Mouse (Mus musculus) forebrain, embryonic 11.5 days (tissue): Measurements from ENCODE around the gene Pnrc1. TPM values are rescaled to one million over a fixed set of nuclear protein-coding genes. Genes with fewer than 3 reads are reported as not detected.

Experiments used
- ATAC-seq: fragments of 200-750 bp; cut with Nextera tagmentation; replicated peaks from 2 replicates; pipeline ENCODE4 v1.8.0; 2017; ENCODE audit warnings: moderate TSS enrichment; ENCODE audit not compliant: low FRiP score
- DNase-seq: peaks from one replicate; pipeline ENCODE4 v3.0.0-alpha.2; 2017; ENCODE audit warnings: low spot score
- H3K27ac ChIP-seq: fragments of 300-500 bp; sonication (generic); 2 replicates; pipeline ENCODE4 v1.5.1; 2014; ENCODE audit warnings: low read depth, low read length
- H3K27me3 ChIP-seq: fragments of 300-500 bp; sonication (generic); 2 replicates; pipeline ENCODE4 v1.6.1; 2014; ENCODE audit warnings: mild to moderate bottlenecking, low read length, mixed read lengths; ENCODE audit not compliant: control insufficient read depth, insufficient read depth
- H3K36me3 ChIP-seq: fragments of 300-500 bp; sonication (generic); 2 replicates; pipeline ENCODE4 v1.6.1; 2014; ENCODE audit warnings: mild to moderate bottlenecking, low read length, moderate library complexity, mixed read lengths; ENCODE audit not compliant: control insufficient read depth, insufficient read depth
- H3K4me1 ChIP-seq: fragments of 300-500 bp; sonication (generic); replicated peaks from 2 replicates; pipeline ENCODE4 v1.6.1; 2014; ENCODE audit warnings: low read length, mixed read lengths; ENCODE audit not compliant: control insufficient read depth, insufficient read depth
- H3K4me2 ChIP-seq: fragments of 300-500 bp; sonication (generic); 2 replicates; pipeline ENCODE4 v1.6.1; 2014; ENCODE audit warnings: low read depth, mild to moderate bottlenecking, low read length, moderate library complexity, mixed read lengths; ENCODE audit not compliant: severe bottlenecking
- H3K4me3 ChIP-seq: fragments of 300-500 bp; sonication (generic); 2 replicates; pipeline ENCODE4 v1.5.1; 2014; ENCODE audit warnings: low read depth, low read length
- H3K9ac ChIP-seq: fragments of 300-500 bp; sonication (generic); 2 replicates; pipeline ENCODE4 v1.6.1; 2014; ENCODE audit warnings: low read length
- H3K9me3 ChIP-seq: fragments of 300-500 bp; sonication (generic); 2 replicates; pipeline ENCODE4 v1.6.1; 2016; ENCODE audit warnings: low read length, mixed read lengths; ENCODE audit not compliant: control insufficient read depth
- WGBS: fragments of 180-500 bp; shearing (Covaris S2); extraction: QIAGEN DNeasy Blood & Tissue Kit; methylation state at CpG from one replicate; pipeline ENCODE4 v1.1.7; 2014; 5-methylcytosine and 5-hydroxymethylcytosine counted together
- polyA plus RNA-seq: library from polyadenylated mRNA; unstranded; fragments of >200 nt; fragmentation: Nextera tagmentation; extraction: Ambion mirVana; gene quantifications from 2 replicates; pipeline ENCODE4 v1.2.1, GENCODE M21; 2014

Pnrc1 gene
- polyA plus RNA-seq, 1 experiment from 2014 or later: 84.9 TPM

- Histone ChIP-seq H3K36me3 (no peaks in the 10 kb centered on the region; the same call in 1 of the 2 replicates), H3K4me2 (no peak overlapping the region), H3K9ac (no peak overlapping the region), H3K4me1 (no peaks in the 10 kb centered on the region; the same call in 1 of the 2 replicates), H3K27ac (no peak overlapping the region), H3K9me3 (no peaks in the 10 kb centered on the region), H3K4me3 (no peak overlapping the region), H3K27me3 (no peaks in the 10 kb centered on the region)
- DNase-seq (no peak), ATAC-seq (no peak)
- WGBS: 85% methylated on average over 12 of the region's 12 CpGs
Measured at GRCm38 (mm10) chr4:33243016-33243758, 46.8 kb downstream of the Pnrc1 start.

DNA sequence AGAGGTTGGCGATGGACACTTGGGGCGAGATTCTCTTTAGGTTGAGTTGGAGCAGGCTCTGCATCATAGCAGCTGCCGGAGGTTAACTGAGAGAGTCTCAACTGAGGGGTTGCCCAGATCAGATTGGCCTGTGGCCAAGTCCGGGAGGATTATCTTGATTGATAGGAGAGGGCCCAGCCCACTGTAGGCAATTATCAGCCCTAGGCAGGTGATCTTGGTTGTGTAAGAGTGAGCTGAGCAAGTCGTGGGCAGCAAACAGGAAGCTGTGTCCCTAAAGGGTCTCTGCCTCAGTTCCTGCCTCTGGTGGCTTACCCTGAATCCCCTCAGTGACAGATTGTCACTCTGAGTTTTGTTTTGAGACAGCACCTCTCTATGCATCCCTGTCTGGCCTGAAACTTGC is 47.4 kb downstream of the Pnrc1 start:
- no peaks in the 10 kb centered on the region; the same call in 1 of the 2 replicates for H3K4me1 ChIP-seq
- H3K9me3 ChIP-seq: no peaks in the 10 kb centered on the region
- DNase-seq (peak; percentile 56), ATAC-seq (no peak)
- no peak overlapping the region for H3K4me3 ChIP-seq
- no peak overlapping the region for H3K27ac ChIP-seq
- no peak overlapping the region for H3K9ac ChIP-seq
- H3K4me2 ChIP-seq: no peak overlapping the region
- WGBS: 69% methylated on average over 5 of the region's 5 CpGs
- H3K27me3 ChIP-seq: no peaks in the 10 kb centered on the region
- H3K36me3 ChIP-seq: no peaks in the 10 kb centered on the region; the same call in 1 of the 2 replicates

- Histone ChIP-seq H3K4me2 (no peak overlapping the region), H3K9me3 (no peaks in the 10 kb centered on the region), H3K4me3 (no peak overlapping the region), H3K36me3 (no peaks in the 10 kb centered on the region), H3K27ac (no peak overlapping the region), H3K4me1 (no peaks in the 10 kb centered on the region), H3K9ac (no peak overlapping the region), H3K27me3 (no peaks in the 10 kb centered on the region)
- WGBS: 92% methylated on average over 18 of the region's 18 CpGs
- DNase-seq: no peak
- ATAC-seq: no peak
Measured at GRCm38 (mm10) chr4:33230881-33231280, 59.1 kb downstream of the Pnrc1 start.

GRCm38 (mm10) chr4:33229639-33230038 is 60.3 kb downstream of the Pnrc1 start:
- Histone ChIP-seq H3K36me3 (no peaks in the 10 kb centered on the region), H3K4me3 (no peak overlapping the region), H3K4me2 (no peak overlapping the region), H3K4me1 (no peaks in the 10 kb centered on the region), H3K9ac (no peak overlapping the region), H3K27ac (no peak overlapping the region), H3K27me3 (no peaks in the 10 kb centered on the region), H3K9me3 (no peaks in the 10 kb centered on the region)
- 88% methylated on average over 4 of the region's 4 CpGs for WGBS
- no peak for DNase-seq
- no peak for ATAC-seq

DNA sequence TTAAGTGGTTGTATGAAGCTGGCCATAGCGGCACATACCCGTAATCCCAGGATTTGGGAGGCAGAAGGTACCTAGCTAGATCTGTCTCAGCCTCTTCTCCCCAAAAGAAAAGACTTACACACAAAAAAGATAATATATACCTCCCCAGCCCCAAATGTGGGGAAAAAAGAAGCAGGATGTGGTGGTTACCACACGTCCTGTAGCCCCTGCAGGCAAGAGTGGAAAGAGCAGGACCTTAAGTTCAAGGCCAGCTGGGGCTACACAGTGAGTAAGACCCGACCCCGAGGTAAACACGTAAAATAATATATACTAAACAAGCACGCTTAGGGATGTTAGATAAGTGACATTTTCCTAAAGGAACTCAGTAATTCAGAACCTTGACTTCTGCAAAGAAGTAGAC is 62.8 kb downstream of the Pnrc1 start:
- 91% methylated on average over 7 of the region's 7 CpGs for WGBS
- no peaks in the 10 kb centered on the region for H3K27me3 ChIP-seq
- ATAC-seq: no peak

GRCm38 (mm10) chr4:33224003-33224675 is 65.8 kb downstream of the Pnrc1 start:
- Histone ChIP-seq H3K9ac (no peak overlapping the region), H3K36me3 (no peaks in the 10 kb centered on the region), H3K4me1 (no peaks in the 10 kb centered on the region), H3K4me2 (no peak overlapping the region), H3K4me3 (no peak overlapping the region), H3K27me3 (no peaks in the 10 kb centered on the region), H3K9me3 (no peaks in the 10 kb centered on the region), H3K27ac (no peak overlapping the region)
- 75% methylated on average over 7 of the region's 7 CpGs for WGBS
- DNase-seq (no peak), ATAC-seq (no peak)

More for the DNA sequence above, 62.8 kb downstream of the Pnrc1 start:
- DNase-seq: no peak
- Histone ChIP-seq H3K36me3 (no peaks in the 10 kb centered on the region), H3K4me3 (no peak overlapping the region), H3K9me3 (no peaks in the 10 kb centered on the region), H3K9ac (no peak overlapping the region), H3K27ac (no peak overlapping the region), H3K4me2 (no peak overlapping the region), H3K4me1 (no peaks in the 10 kb centered on the region)

- no peak overlapping the region for H3K4me3 ChIP-seq
- 67% methylated on average over 1 of the region's 1 CpGs for WGBS
- no peaks in the 10 kb centered on the region for H3K27me3 ChIP-seq
- no peaks in the 10 kb centered on the region for H3K4me1 ChIP-seq
- no peaks in the 10 kb centered on the region for H3K36me3 ChIP-seq
- no peak overlapping the region for H3K4me2 ChIP-seq
- no peak for DNase-seq
- H3K27ac ChIP-seq: no peak overlapping the region
- no peak overlapping the region for H3K9ac ChIP-seq
- no peak for ATAC-seq
- no peaks in the 10 kb centered on the region for H3K9me3 ChIP-seq
Measured at GRCm38 (mm10) chr4:33221847-33222246, 68.1 kb downstream of the Pnrc1 start.

GRCm38 (mm10) chr4:33208881-33209841 is 80.8 kb downstream of the Pnrc1 start, which contains the start of gene Srsf12:
Gene Srsf12 (plus strand): TSS chr4:33208991.
- Histone ChIP-seq H3K4me3 (peak within 1 kb of the TSS; percentile 63), H3K27ac (no peak within 1 kb of the TSS), H3K9ac (peak within 1 kb of the TSS; percentile 74), H3K4me1 (0 out of 2 replicates have a peak, but pooled peaks cover 3% of the 10 kb centered on the region), H3K4me2 (peak within 1 kb of the TSS; percentile 100), H3K9me3 (no peaks in the 10 kb centered on the region), H3K27me3 (no peaks in the 10 kb centered on the region), H3K36me3 (no peaks in the 10 kb centered on the region)
- WGBS: 2% methylated on average over 58 of the region's 65 CpGs
- peak; percentile 82 for ATAC-seq
- DNase-seq: peak; percentile 72
